Mouse (Mus musculus): ENCODE results near the gene Gm28044.
"Not testable (repeated sequence)": the region's sequence is repeated elsewhere in the genome, so short reads cannot be mapped to it uniquely, and the experiment has no call there.

The Gm28044 gene

GRCm38 (mm10) chr13:67360131-67360744, at the start of gene Gm28044, which contains the start of gene Zfp953:
Gm28044 (minus strand) TSS chr13:67360536.
Zfp953 (minus strand) TSS chr13:67360605.
- DNase-seq (ENCODE audit: low spot score): peak; percentile 88

GRCm38 (mm10) chr13:67399183-67399903, 39.0 kb upstream of the Gm28044 start, which contains the start of gene Zfp429:
Zfp429 (minus strand) TSS chr13:67399819.
- peak; percentile 79 for DNase-seq (ENCODE audit: low spot score)

- DNase-seq (ENCODE audit: low spot score): not testable (repeated sequence)
Measured at GRCm38 (mm10) chr13:67376255-67376654, 15.9 kb upstream of the Gm28044 start.

GRCm38 (mm10) chr13:67375050-67375911, 14.9 kb upstream of the Gm28044 start, which contains the start of the genes Gm28041 and Zfp456:
Gm28041 (minus strand) TSS chr13:67375733.
Zfp456 (minus strand) TSS chr13:67375810.
- peak; percentile 70 for DNase-seq (ENCODE audit: low spot score)

- no peak for DNase-seq (ENCODE audit: low spot score)
Measured at GRCm38 (mm10) chr13:67351854-67352253, 8.5 kb downstream of the Gm28044 start.

- no peak for DNase-seq (ENCODE audit: low spot score)
Measured at GRCm38 (mm10) chr13:67343422-67343821, 16.9 kb downstream of the Gm28044 start.

GRCm38 (mm10) chr13:67332877-67333276, 27.5 kb downstream of the Gm28044 start:
- DNase-seq (ENCODE audit: low spot score): no peak

GRCm38 (mm10) chr13:67332019-67332724, 28.2 kb downstream of the Gm28044 start, which contains the start of gene Zfp595:
Zfp595 (minus strand) TSS chr13:67332570.
- peak; percentile 76 for DNase-seq (ENCODE audit: low spot score)

- no peak for DNase-seq (ENCODE audit: low spot score)
Measured at GRCm38 (mm10) chr13:67306718-67307117, 53.6 kb downstream of the Gm28044 start.

GRCm38 (mm10) chr13:67305822-67306672, 54.3 kb downstream of the Gm28044 start, which contains the start of gene Zfp457:
Zfp457 (minus strand) TSS chr13:67306485.
- peak; percentile 85 for DNase-seq (ENCODE audit: low spot score)

GRCm38 (mm10) chr13:67278314-67278713, 82.0 kb downstream of the Gm28044 start, which contains the start of gene Zfp458:
Zfp458 (minus strand) TSS chr13:67278466.
- no peak for DNase-seq (ENCODE audit: low spot score)

- DNase-seq (ENCODE audit: low spot score): not testable (repeated sequence)
Measured at GRCm38 (mm10) chr13:67269383-67270065, 90.8 kb downstream of the Gm28044 start.

GRCm38 (mm10) chr13:67268568-67269369, 91.6 kb downstream of the Gm28044 start:
- DNase-seq (ENCODE audit: low spot score): peak; percentile 56
